Mouse (Mus musculus): Measurements from ENCODE around the gene Aspm.
"Not testable (repeated sequence)": the region's sequence is repeated elsewhere in the genome, so short reads cannot be mapped to it uniquely, and the experiment has no call there.

Gene Aspm

DNA sequence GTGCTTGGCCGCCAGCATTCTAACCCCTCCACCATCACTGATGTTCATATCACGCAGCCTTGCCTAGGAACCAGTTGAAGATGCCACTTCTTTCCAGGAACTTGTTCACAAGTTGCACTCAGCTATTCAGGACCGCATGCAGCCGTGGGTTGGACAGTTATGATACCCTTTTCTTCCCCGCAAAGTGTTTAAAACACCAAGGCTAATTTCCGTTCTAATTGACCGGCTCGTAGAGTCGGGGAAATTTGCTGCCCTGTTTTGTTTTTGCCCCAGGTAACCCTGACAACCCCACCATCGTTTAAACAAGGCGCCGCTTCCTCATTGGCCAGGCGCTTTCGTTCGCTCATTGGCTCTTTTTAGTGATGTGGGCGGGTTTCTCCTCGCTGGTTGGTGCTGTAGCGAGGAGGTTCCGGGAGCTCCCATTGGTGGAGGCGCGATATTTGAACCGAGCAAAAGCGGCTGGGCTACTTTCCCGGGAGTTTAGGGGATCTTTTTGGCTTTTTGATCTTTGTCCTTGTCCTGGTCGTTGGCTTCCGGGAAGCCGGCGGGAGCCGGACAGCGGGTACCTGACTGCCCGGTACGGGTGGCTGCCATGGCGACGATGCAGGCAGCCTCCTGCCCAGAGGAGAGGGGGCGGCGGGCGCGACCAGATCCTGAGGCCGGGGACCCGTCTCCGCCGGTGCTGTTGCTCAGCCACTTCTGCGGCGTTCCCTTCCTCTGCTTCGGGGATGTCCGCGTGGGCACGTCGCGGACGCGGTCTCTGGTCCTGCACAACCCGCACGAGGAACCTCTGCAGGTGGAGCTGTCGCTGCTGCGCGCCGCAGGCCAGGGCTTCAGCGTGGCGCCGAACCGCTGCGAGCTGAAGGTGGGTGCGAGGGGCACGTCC is at the start of gene Aspm:
Gene Aspm, plus strand, starts transcription at position 433 of the 886 bp plus-strand sequence.
- peak; percentile 53 for DNase-seq (ENCODE audit: low spot score)

DNA sequence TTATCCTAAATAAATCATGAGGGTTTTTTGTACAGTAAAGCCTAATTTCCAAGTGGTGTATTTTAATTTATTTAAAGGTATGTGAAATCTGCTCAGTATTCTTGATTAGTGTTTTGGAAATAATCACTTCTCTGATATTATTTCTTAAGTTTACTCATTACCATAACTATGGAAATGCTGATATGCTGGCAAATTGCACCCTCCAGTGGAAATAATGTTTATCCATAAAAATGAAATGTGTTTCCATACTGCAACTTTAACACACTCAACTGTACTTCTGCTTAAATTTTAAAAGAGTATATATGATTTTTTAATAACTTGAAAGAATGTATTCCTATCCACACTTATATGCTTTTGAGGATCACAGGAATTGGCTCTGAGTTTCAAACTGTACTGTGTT is 48.8 kb upstream of the Aspm start:
- no peak for DNase-seq (ENCODE audit: low spot score)

DNA sequence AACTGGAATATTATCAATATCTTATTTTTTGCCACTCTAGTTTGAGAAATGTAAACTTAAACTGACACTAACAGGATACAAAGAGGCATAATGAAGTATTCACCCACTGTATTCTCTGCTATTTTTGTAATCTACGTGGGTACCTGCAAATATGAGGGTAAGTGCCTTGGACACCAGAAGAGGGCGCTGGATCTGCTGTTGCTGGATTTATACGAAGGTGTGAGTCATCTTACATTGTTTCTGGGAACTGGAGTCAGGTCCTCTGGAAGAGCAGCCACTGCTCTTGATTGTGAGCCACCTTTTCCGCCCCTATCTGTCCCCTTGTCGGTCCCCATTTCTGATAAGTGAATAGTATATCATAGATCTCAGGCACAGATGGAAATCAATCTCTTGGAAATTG is 46.9 kb upstream of the Aspm start:
- no peak for DNase-seq (ENCODE audit: low spot score)

DNA sequence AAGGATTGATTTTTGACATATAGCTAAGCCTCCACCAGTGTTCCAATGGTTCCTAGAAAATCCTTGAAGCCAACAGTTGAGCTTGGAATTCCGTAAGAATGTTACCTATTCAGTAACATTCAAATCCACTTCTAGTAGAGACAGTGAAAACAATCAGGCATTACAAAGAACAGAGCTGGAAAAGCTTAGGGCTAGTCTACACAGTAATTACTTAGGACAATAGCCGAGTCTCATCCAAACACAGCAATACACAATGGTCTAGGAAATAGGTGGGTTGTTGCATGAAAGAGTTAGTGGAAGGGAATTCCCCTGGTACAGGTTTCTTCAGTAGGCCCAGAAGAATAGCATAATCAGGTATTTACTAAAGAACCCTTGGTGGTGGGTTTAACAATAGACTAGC is 42.2 kb upstream of the Aspm start:
- DNase-seq (ENCODE audit: low spot score), result not testable (repeated sequence)

DNA sequence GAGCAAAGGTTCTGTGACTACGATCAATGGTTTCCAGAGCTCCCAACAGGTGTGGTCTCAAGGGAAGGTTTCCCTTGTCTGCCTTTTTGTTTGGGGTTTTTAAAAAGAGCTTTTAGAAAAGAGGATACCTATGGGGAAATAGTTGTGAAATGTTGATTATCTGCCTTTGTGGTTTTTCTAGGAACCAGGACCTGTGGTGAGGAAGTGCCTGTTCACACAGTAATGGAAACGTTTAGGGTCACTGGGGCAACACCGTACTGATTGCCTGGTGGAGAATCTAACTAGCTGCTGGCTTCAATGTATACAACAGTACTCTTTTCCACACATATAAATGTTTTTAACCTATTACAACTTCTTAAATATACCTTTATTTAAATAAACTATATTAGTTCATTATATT is 41.1 kb upstream of the Aspm start:
- no peak for DNase-seq (ENCODE audit: low spot score)

DNA sequence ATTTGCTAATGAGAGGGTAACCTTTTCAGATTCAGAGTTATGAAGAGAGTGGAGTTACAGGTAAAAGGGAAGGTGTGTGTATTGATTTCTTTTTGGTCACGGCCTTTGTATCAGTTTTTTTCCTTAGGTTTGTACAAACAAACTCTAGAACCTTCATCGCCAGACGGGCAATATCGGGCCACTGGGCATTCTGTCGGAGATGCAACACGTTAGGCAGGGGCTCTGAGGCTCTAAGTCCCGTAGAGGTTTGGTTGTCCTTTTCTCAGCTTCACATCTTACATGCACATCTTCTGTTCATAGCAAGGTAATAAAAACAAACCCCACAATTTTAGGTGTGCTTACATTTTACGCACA is 33.1 kb upstream of the Aspm start:
- DNase-seq (ENCODE audit: low spot score), result no peak

DNA sequence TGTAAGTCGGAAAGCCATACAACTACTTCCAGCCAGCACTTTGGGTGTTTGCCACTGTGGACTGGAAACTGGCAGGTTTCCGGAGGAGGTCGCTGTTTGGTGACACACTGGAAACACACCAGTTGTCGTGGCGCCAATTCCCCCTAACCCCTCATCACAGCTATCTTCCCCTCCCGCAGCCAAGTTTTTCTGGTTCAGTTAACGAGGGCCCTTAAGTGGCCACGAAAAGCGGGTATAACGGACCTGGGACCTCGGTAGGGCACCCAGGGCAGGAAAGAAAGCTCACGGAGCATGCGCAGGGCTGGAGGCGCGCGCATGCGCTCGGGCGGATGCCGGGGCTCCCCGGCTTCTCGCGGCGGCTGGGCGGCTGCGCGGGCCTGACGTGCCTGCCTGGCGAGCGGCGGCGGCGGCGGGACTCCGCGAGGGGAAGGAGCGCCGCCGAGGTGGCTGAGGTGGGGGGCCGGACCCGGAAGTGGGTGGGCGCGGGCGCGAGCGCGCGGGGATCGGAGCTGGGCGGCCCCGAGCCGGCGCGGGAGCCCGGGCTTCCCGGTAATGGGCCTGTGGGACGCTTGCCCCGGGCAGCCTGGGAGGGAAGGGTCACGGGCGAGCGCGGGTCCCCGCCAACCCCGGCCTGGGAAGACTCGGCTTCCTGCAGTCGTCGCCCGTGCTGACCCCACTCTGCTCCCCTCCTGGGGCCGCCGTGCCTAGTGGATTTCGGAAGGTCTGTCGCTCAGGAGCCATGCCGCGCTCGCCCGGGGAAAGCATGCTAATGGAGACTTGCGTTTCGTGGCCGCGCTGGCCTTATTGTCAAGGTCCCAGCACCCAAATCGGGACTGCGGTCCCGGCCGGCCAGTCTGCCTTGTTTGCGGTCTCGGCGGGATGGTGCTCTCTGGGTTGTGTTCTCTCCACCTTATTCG is 32.4 kb upstream of the Aspm start, which contains the start of gene Zbtb41:
Gene Zbtb41, plus strand, starts transcription at position 414 of the 917 bp plus-strand sequence.
- DNase-seq (ENCODE audit: low spot score), result peak; percentile 39

DNA sequence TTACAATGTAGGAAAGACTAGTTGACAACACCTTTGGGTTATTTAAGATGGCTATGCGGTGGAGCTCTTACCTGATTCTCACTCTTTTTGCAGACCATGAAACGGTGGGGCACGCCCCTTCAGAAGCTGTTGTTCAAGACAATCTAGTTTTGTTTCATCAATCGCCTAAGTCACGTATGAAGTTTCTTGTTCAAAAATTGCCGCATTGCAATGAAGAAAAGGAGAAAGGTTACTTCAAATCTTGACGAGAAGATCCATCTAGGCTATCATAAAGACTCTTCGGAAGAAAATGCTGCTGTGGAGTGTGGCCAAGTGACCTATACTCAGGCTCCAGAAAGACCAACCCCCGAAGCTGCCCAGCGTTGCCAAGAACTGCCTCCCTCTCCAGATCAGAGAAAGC is 31.6 kb upstream of the Aspm start:
- no peak for DNase-seq (ENCODE audit: low spot score)

DNA sequence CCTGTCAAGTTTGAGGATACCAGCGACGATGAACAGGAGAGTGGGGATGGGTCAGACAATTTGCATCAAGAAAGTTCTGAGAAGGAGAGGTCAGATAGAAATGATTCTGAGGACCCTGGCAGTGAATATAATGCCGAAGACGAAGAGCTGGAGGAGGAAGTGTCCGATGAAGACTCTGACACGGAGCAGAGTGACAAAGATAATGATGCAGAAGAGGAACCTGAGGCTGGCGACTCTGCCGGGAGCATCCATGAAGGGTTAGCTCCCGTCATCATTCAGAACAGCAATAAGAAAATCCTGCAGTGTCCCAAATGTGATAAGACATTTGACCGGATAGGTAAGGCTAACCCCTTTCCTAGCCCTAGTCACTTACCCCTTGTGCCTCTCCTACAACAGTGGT is 30.6 kb upstream of the Aspm start:
- DNase-seq (ENCODE audit: low spot score), result no peak

DNA sequence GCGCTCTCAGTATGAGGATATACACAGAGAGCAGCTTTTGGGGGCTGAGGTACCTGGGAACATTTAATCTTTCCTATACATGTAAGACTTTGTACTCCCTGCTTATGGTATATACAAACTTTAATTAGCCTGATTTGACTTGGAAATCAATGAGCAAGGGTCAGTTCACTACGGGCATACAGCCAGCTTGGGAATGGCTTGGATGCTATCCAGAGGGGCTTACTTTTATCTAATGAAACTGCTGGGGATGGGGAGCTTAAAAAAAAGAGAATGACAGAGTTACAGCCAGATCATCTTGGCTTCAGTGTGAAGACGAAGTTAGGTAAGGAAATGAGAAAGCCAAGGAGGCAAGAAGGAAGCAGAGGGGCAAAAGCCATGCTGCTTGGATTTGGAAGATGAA is 29.6 kb upstream of the Aspm start:
- DNase-seq (ENCODE audit: low spot score), result no peak

DNA sequence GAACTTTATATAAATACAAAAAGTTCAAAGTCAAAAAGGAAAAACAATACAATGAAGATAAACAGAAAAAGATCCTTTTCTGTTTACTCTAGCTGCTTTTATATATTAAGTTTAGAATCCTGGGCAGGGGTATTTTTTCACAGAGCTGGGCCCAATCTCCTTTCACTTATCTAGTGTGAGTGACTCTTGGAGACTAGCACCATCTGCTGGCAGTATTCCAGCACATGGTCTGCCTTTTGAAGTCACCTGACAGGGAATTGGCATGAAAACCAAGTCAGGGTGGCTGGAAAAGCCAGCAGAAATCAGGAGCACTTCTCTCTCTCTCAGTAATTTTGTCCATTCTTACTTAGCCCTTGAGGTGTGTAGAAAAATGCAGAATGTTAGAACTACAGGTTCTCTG is 16.2 kb upstream of the Aspm start:
- DNase-seq (ENCODE audit: low spot score), result no peak

DNA sequence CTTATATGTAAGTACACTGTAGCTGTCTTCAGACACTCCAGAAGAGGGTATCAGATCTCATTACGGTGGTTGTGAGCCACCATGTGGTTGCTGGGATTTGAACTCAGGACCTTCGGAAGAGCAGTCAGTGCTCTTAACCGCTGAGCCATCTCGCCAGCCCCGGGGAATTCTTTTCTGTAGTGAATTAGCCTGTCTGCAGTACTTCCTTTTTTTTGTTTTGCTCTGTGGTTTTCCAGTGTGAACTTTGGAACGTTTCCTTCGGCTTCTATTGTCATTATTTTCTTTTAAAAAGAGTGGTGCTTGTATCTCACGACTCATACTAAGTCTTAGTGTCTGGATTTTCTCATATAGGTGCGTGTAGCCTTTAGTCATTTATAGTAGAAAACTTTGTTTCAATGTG is 11.5 kb upstream of the Aspm start:
- DNase-seq (ENCODE audit: low spot score), result not testable (repeated sequence)

DNA sequence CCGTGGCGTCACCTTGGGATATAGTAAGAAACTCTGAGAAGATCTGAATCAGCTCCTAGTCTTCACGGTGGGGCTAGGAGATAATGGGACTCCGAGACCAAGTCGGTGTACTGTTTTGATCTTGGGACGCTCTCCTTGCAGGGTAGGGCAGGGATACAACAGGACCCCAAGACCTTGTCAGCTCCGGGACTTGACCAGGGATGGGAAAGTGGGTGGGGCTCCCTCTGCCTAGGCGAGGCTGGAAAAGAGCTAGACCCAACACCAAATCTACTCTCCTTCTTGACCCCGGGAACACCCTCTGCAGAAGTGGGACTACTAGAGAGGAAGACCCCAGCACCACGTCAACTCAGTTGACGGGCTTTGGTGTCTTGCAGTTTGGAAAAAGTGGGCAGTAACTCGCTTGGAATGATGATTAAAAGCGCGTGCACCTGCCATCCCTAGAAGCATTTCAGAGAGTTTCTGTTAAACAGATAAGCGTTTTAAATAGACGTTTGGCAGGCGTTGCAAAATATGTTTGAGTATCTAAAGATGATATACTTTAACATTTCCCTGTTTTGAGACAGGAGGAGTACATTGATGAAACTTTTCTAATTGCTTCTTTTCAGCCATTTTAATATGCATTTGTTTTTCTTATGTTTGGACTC is 776 bp downstream of the Aspm start:
- no peak for DNase-seq (ENCODE audit: low spot score)

DNA sequence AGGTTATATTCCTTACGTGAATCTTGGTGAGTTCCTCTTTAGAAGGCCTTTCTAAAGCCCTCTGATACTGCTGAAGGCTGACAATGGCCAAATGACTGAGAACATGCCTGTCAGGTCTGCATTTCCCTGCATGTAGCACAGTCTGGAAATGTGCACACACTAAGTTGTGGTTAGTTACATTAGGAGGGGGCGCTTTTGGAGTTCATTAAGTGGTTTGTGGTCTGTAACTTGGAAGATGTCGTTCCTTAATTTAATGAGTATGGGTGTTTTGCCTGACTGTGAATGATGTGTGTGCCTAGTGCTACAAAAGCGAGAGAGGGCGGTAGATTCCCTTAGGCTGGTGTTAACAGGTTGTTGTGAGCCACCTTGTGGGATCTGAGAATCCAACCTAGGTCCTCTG is 6.2 kb downstream of the Aspm start:
- DNase-seq (ENCODE audit: low spot score), result no peak

DNA sequence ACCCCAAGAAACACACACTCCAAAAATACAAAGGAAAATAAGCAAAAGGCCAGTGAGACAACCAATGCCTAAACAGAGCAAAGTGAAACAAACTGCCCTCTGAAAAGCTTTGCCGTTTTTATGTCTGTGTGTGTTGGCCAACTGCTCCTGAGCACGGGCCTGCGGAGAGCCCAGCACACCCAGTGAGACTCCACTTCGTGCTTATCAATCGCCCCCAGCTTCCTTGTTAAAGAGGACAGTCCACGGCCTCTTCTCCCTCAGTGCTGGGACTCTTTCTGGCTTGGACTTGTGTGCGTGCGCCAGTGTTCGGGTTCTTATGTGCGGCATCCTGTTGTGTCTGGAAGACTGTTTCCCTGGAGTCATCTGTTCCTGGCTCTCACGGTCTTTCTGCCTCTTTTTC is 11.4 kb downstream of the Aspm start:
- no peak for DNase-seq (ENCODE audit: low spot score)

DNA sequence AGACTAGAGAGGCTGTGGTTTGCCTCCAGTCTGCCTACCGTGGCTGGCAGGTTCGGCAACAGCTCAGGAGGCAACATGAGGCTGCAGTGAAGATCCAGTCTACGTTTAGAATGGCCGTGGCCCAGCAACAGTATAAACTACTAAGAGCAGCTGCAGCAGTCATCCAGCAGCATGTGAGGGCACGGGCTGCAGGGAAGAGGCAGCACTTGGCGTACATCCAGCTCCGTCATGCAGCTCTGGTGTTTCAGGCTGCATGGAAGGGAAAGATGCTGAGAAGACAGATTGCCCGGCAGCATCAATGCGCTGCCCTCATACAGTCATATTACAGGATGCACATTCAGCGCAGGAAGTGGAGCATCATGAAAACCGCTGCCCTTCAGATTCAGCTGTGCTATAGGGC is 24.3 kb downstream of the Aspm start:
- DNase-seq (ENCODE audit: low spot score), result no peak

DNA sequence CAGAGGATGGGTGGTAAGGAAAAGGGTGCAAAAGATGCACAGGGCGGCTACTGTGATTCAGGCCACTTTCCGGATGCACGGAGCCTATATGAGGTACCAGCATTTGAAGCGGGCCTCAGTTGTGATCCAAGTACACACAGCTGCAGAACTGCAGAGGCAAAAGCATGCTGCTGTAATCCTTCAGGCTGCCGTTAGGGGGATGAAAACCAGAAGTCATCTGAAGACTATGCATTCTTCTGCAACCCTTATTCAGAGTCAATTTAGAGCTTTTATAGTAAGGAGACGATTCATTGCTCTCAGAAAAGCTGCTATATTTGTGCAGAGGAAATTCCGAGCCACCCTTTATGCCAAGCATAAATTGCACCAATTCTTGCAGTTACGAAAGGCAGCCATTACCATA is 25.7 kb downstream of the Aspm start:
- DNase-seq (ENCODE audit: low spot score), result no peak

DNA sequence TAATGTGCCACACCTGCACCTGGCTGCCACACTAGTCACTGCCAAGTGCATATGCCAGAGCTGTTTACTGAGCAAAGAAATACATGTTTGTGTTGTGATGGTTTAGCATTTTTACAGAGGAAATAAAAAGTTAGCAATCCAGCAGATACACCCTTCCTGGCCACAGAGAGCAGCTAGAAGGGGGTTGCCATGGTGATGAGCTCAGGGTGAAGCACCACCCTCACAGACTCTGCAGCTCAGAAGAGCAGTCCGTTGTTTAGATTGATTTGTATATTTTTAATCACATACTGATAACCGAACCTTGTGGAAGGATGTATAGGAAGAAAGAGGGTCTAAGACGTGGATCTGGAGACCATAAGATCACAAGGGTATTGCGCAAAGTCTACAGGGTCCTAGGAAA is 26.6 kb downstream of the Aspm start:
- DNase-seq (ENCODE audit: low spot score), result no peak

DNA sequence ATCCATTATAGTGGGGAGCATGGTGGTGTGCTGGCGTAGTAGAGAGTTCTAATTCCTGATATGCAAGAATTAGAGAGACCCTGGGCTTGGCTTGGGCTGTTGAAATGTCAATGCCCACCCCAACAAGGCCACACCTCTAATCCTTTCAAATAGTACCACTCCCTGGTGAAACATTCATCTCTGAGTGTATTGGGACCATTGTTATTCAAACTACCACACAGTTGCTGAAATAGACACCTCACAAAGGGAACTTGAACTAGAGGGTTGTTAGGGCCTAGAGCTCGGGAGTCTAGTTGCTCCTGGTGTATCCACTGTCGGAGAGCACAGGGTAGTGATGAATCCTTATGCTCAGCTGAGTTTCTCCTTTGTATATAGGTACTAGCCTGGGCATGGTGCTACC is 40.1 kb downstream of the Aspm start:
- no peak for DNase-seq (ENCODE audit: low spot score)

DNA sequence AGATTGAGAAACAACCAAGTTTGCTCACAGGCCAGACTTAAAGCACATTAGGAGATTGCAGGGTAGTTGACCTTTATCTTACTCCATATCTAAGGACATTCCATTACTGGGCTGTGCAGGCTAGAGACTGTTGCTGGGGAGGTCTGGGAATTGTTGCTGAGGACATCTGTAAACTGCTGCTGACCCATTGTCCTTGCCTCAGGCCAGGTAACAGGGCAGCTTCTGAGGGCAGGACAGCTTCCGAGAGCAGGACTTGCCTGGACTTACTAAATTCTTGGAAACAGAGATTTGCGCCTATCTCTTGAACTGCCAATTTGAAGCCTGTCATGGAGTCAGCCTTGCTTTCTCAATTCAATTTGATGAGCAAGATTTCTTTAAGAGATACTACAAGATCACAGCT is 40.8 kb downstream of the Aspm start:
- no peak for DNase-seq (ENCODE audit: low spot score)

DNA sequence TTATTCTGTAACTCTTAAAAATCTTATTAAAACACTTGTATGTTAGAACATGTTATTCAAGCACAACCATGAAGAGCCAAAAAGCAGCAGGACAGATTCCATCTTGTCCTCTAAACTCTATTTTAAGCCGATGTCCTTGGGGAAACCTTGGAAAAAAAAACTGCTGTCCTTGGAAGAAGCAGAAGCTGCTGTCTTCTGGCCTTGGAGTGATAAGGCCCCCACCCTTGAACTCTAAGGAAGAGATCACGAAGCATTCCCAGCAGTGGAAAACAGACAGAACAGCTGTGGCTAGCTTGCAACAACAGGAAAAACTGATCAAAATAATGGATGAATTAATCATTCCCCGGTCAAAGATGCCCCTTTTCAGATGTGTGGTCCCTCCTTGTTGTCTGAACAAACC is 41.6 kb downstream of the Aspm start:
- DNase-seq (ENCODE audit: low spot score), result no peak

DNA sequence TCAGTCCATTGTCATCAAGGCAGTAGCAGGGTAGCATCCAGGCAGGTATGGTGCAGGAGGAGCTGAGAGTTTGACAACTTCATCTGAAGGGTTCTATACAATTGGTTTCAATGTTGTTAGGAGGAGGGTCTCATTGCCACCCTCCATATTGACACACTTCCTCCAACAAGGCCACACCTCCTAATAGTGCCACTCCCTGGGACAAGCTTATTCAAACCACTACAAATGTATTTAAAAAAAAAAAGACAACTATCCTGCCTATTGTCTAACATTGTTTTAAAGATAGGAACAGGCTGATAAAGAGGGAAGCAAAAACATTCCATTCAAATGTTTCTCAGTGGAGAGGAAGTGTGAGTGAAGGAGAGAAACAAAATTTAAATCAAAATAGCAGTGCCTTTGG is 45.2 kb downstream of the Aspm start:
- DNase-seq (ENCODE audit: low spot score), result no peak

DNA sequence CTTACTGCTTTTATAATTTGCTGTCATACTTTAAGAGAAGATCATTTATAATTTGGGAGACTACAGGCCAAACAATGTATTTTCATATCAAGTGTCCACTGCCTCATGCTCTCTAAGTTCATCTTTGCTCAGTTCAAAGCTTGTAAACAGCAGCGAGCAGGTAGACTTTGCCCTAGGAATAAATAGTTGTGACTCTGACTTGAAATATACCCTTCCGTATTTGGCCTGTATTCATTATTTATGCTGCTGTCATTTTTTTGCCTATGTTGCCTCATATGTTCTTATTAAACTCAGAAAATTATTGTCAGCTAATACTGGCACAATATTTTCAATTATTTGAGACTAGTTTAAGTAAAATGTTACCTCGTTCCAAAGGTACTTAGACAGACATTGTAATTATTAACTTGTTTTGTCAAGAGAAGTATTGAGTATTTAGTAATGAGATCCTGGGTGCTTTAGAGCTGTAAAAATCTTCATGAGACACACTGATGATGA is 46.7 kb downstream of the Aspm start, which contains the start of gene F13b:
Gene F13b, plus strand, starts transcription at position 445 of the 495 bp plus-strand sequence.
- no peak for DNase-seq (ENCODE audit: low spot score)

All from urinary bladder, postnatal 10 days (tissue).